Mouse (Mus musculus): ENCODE measurements around the gene Ccr10.
"Not testable (repeated sequence)": the region's sequence is repeated elsewhere in the genome, so short reads cannot be mapped to it uniquely, and the experiment has no call there.

Ccr10 gene

GRCm38 (mm10) chr11:101154648-101155047, 20.6 kb downstream of the Ccr10 start:
- DNase-seq (ENCODE audit: low read depth) = no peak

DNA sequence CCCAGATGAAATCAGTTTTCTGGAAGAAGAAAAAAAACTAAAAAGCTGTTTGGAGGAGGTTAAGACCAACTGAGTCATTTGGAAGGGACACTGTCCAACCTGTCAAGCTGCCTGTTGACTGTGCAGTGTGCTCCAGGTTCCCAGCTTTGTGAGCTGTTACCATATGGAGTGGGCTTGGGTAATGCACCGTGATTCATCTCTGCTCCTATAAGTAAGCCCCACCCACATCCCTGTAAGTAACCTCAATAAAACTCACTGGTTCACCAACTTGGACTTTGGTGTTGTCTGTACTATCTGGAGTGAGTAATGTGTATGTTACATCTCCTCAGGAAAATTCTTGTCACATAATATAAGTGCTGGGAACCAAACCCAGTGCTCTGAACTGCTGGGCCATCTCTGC, 22.4 kb downstream of the Ccr10 start:
- no peak for DNase-seq (ENCODE audit: low read depth)

- DNase-seq (ENCODE audit: low read depth) = no peak
Observed at GRCm38 (mm10) chr11:101151063-101151462, 24.2 kb downstream of the Ccr10 start.

GRCm38 (mm10) chr11:101149178-101150105, 25.8 kb downstream of the Ccr10 start:
- no peak for DNase-seq (ENCODE audit: low read depth)

DNA sequence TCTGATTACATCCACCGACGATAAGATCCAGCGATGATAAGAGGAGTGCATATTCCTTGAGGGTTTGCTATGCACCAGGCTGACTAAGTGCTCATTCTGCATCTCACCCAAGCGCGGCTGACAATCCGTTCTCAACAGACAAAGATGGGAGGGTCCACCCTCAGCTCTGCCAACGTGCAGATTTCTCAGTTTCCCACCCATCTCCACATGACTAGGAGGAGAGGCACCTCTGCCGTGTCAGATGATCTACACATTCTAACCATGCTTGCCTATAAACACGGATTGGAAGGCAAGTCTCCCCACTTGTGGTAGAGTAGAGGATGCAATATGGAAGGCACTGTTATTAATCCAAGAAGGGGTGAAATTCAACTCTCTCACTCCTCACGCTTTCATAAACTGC, 26.5 kb downstream of the Ccr10 start:
- DNase-seq (ENCODE audit: low read depth) = no peak

DNA sequence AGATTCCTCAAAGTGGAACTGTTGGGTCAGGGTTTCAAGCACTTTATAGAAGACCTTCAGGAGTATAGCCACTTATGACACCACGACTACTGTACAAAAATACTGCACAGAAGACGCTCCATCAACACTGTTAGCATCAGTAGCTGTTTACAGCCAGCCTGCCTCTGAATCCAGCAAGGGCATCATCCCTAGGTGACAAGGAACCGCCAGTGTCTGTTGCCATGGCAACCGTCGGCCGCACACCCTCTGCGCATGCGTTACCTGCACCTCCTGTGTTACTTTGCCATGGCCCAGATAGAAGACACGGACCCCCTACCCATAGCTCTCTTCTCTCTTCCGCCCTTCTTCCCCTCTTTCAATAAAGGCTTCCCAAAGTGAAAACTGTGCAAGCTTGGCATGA, 28.9 kb downstream of the Ccr10 start:
- no peak for DNase-seq (ENCODE audit: low read depth)

GRCm38 (mm10) chr11:101143338-101144225, 31.7 kb downstream of the Ccr10 start:
- DNase-seq (ENCODE audit: low read depth) = peak; percentile 80

- DNase-seq (ENCODE audit: low read depth) = no peak
Observed at GRCm38 (mm10) chr11:101142215-101142967, 32.9 kb downstream of the Ccr10 start.

- no peak for DNase-seq (ENCODE audit: low read depth)
Observed at GRCm38 (mm10) chr11:101141088-101141487, 34.2 kb downstream of the Ccr10 start.

GRCm38 (mm10) chr11:101140164-101140819, 35.0 kb downstream of the Ccr10 start:
- peak; percentile 42 for DNase-seq (ENCODE audit: low read depth)

- no peak for DNase-seq (ENCODE audit: low read depth)
Observed at GRCm38 (mm10) chr11:101138536-101139181, 36.6 kb downstream of the Ccr10 start.

DNA sequence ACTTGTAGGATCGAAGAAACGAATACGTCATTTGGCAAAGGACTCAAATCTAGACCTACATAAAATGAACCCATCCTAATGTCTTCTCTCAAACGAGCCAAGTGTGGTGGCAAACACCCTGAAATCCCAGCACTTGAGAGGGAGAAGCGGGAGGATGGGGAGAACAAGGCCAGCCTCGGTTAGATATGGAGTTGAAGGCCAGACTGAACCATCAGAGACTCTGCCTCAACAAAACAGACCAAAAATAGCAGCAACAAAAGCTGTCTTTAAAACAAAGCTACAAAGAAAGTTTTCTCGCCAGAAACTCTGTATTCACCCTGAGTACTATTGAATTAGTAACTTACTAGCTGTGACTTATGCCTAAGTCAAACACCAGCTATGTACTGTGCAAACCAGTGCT, 38.2 kb downstream of the Ccr10 start:
- DNase-seq (ENCODE audit: low read depth) = no peak

- no peak for DNase-seq (ENCODE audit: low read depth)
Observed at GRCm38 (mm10) chr11:101134217-101134865, 40.9 kb downstream of the Ccr10 start.

DNA sequence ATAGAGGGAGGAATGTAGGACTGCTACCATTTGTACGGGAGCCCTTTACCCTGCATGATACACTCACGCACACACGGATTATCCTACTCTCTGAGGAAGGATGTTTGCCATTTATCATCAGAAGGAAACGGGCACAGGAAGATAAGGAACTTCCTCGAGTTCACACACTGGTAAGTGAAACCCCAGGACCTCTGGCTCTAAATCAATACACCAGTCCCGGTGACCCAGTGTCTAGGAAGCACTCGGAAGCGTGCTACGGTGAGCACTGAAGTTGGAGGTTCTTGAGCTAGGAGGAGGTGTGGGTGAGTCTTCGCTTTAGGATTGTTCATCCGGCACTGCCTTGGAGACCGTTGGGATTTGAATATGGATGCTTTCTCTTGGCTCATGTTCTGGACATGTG, 42.2 kb downstream of the Ccr10 start:
- DNase-seq (ENCODE audit: low read depth) = no peak

DNA sequence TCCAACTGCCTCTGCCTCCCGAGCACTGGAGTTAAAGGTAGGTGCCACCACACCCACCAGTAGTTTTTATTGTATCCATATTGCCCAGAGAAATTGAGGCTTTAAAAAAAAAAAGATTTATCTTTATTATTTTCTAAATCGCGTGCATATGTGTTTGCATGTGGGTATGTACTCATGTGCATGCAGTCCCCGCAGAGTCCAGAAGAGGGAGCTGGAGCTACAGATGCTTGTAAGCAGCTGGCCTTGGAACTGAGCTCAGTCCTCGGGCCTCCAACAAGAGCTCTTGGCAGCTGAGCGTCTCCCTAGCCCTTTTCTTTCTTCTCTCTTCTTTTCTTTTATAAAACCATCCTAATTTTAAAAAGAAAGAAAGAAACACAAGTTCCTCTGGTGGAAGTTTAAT, 43.5 kb downstream of the Ccr10 start:
- no peak for DNase-seq (ENCODE audit: low read depth)

DNA sequence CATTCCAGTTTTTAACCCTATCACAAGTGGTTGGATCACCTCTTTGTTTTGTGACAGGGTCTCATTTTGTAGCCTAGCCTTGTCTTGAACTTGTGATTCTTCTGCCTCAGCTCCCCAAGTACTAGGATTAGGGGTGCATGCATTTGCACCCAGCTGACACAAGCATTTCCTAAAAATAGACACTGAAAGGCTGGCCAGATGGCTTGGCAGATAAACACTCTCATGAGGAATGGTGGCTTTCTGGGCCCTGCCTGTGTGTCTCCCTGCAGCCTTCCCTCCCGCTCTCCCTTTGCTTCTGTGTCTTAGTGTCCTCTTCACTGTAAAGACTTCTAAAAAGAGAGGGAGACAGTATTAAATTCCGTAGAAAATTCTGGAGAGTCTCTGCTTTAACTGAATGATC, 44.1 kb downstream of the Ccr10 start:
- DNase-seq (ENCODE audit: low read depth) = no peak

DNA sequence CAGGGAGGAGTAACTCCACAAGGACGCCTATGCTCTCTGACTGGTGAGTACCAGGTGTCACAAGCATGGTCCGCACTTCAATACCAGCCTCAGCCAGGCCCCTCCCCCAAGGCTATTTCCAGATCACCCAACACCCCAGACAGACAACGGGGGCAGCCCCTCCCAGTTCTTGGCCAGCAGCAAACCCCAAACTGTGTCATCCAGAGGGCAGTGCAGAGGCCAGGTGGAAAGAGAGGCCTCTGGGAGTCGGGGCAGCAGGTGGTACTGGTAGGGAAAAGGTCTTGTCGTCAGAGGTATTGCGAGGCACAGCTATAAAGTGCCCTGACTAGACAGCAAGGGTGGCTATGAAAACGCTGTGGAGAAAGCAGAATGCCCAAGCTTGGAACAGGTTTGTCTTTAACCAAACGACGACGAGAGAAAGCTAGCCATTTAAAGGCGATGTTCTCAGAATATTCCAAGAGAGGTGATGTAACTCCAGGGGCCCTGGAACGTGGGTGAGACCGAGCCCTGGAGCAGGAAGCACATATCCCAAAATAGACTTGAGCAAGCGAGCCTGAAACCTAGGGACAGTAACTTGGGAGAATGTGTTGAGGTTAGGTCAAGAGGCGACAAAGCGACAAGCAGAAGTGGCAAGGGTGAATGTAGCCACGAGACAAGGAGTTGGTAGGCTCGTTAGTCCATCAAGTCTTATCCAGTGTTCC, 45.0 kb downstream of the Ccr10 start:
- no peak for DNase-seq (ENCODE audit: low read depth)

GRCm38 (mm10) chr11:101128996-101129577, 46.2 kb downstream of the Ccr10 start:
- no peak for DNase-seq (ENCODE audit: low read depth)

DNA sequence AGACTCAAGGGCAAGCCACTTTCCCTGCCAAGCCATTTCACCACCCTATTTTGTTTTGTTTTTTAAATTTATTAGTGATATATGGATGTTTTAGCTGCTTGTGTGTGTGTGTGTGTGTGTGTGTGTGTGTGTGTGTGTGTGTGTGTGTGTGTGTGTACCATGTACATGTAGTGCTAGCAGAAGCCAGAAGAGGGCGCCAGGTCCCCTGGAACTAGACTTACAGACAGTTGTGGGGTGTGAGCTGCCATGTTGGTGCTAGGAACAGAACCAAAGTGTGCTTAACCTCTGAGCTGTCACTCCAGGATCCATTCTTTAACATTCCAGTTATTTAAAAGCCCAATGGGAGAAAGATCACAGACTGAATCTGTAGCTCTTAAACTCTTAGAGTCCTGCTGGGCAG, 48.2 kb downstream of the Ccr10 start:
- DNase-seq (ENCODE audit: low read depth) = peak; percentile 37

DNA sequence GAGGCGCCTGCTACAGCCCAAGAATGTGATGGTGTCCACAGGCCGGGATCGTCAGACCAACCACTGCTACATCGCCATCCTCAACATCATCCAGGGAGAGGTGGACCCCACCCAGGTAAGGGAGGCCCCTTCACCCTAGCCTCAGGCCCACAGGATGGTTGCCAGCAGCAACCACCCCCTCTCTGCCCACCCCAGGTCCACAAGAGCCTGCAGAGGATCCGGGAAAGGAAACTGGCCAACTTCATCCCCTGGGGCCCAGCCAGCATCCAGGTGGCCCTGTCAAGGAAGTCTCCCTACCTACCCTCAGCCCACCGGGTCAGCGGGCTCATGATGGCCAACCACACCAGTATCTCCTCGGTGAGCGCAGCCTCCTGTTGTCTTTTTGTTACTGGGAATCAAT, 50.2 kb downstream of the Ccr10 start:
- DNase-seq (ENCODE audit: low read depth) = not testable (repeated sequence)

All from naive thymus-derived CD4-positive, alpha-beta T cell, adult 2 months (primary cell).